Mouse (Mus musculus): Measurements from ENCODE around the gene Cyyr1. TPM values are rescaled to one million over a fixed set of nuclear protein-coding genes. Genes with fewer than 3 reads are reported as not detected.

Cyyr1 gene
- polyA plus RNA-seq, 1 experiment from 2014 or later = 4.1 TPM

GRCm38 (mm10) chr16:85527743-85528620, 25.2 kb downstream of the Cyyr1 start:
- Histone ChIP-seq H3K27ac (no peak overlapping the region), H3K9me3 (no peaks in the 10 kb centered on the region), H3K27me3 (no peaks in the 10 kb centered on the region), H3K9ac (no peak overlapping the region), H3K4me3 (no peak overlapping the region), H3K36me3 (no peaks in the 10 kb centered on the region), H3K4me1 (no peaks in the 10 kb centered on the region), H3K4me2 (replicated peaks) (no peak overlapping the region)
- 52% methylated on average over 12 of the region's 12 CpGs for WGBS
- ATAC-seq (ENCODE audit: insufficient number of reproducible peaks, insufficient read depth, low FRiP score, low TSS enrichment) = no peak

GRCm38 (mm10) chr16:85524589-85524988, 28.6 kb downstream of the Cyyr1 start:
- Histone ChIP-seq H3K27ac (no peak overlapping the region), H3K27me3 (no peaks in the 10 kb centered on the region), H3K4me2 (replicated peaks) (no peak overlapping the region), H3K4me3 (no peak overlapping the region), H3K36me3 (no peaks in the 10 kb centered on the region), H3K4me1 (no peaks in the 10 kb centered on the region), H3K9ac (no peak overlapping the region), H3K9me3 (no peaks in the 10 kb centered on the region)
- ATAC-seq (ENCODE audit: insufficient number of reproducible peaks, insufficient read depth, low FRiP score, low TSS enrichment) = no peak
- WGBS = 86% methylated on average over 8 of the region's 8 CpGs

DNA sequence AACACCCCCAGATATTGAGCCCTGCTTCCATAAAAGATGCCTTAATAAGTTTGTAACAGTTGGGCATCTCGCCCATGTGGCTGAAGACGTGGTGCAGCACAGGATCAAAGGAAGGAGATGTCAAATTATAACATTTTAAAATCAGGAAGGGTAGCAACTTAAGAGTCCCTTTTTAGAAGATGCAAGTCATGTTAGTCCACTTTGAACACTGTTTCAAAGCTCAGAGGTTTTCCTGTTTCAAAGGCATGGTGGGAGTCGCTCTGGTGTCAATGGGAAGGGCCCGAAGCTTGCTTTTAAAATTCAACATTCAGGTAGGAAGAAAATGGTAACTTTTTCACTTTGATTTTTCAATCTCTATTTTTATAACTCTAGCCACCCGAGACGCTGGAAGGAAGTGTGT, 45.9 kb downstream of the Cyyr1 start:
- H3K27ac ChIP-seq = no peak overlapping the region
- no peaks in the 10 kb centered on the region for H3K4me1 ChIP-seq
- H3K27me3 ChIP-seq = no peaks in the 10 kb centered on the region
- 85% methylated on average over 6 of the region's 6 CpGs for WGBS
- H3K9ac ChIP-seq = no peak overlapping the region
- H3K9me3 ChIP-seq = no peaks in the 10 kb centered on the region
- no peak overlapping the region for H3K4me3 ChIP-seq
- no peaks in the 10 kb centered on the region for H3K36me3 ChIP-seq
- H3K4me2 ChIP-seq (replicated peaks) = no peak overlapping the region
- no peak for ATAC-seq (ENCODE audit: insufficient number of reproducible peaks, insufficient read depth, low FRiP score, low TSS enrichment)

DNA sequence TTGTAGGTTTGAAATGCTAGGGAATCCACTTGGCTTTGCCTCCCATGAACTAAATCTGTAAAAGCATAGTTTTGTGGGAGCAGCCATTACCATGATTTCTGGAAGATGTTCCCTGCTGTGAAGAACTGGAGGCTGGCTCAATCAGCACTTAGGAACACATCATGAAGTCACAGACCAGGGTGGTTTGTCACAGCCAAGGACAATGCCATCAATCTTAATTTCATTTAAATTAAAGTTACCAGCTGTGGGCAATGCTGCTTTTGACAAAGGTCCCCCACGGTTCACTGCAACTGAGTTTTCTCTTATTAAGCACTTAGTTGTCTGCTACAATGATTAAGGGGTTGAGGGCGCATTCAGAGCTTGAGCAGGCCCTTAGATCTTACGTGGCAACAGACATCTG, 48.1 kb downstream of the Cyyr1 start:
- Histone ChIP-seq H3K4me3 (no peak overlapping the region), H3K27ac (no peak overlapping the region), H3K36me3 (no peaks in the 10 kb centered on the region), H3K9me3 (no peaks in the 10 kb centered on the region), H3K27me3 (no peaks in the 10 kb centered on the region), H3K9ac (no peak overlapping the region), H3K4me1 (no peaks in the 10 kb centered on the region), H3K4me2 (replicated peaks) (no peak overlapping the region)
- ATAC-seq (ENCODE audit: insufficient number of reproducible peaks, insufficient read depth, low FRiP score, low TSS enrichment) = no peak
- 68% methylated on average over 3 of the region's 3 CpGs for WGBS

GRCm38 (mm10) chr16:85503416-85503815, 49.8 kb downstream of the Cyyr1 start:
- WGBS = 74% methylated on average over 5 of the region's 5 CpGs
- H3K27me3 ChIP-seq = no peaks in the 10 kb centered on the region
- no peak overlapping the region for H3K4me2 ChIP-seq (replicated peaks)

GRCm38 (mm10) chr16:85495837-85496236, 57.4 kb downstream of the Cyyr1 start:
- no peaks in the 10 kb centered on the region for H3K36me3 ChIP-seq
- no peak overlapping the region for H3K27ac ChIP-seq
- H3K4me3 ChIP-seq = no peak overlapping the region
- WGBS = 90% methylated on average over 2 of the region's 2 CpGs
- no peak overlapping the region for H3K9ac ChIP-seq
- H3K27me3 ChIP-seq = no peaks in the 10 kb centered on the region
- no peak overlapping the region for H3K4me2 ChIP-seq (replicated peaks)
- ATAC-seq (ENCODE audit: insufficient number of reproducible peaks, insufficient read depth, low FRiP score, low TSS enrichment) = no peak
- no peaks in the 10 kb centered on the region for H3K9me3 ChIP-seq
- no peaks in the 10 kb centered on the region for H3K4me1 ChIP-seq

More at GRCm38 (mm10) chr16:85503416-85503815, 49.8 kb downstream of the Cyyr1 start:
- Histone ChIP-seq H3K9ac (no peak overlapping the region), H3K4me1 (no peaks in the 10 kb centered on the region), H3K4me3 (no peak overlapping the region), H3K9me3 (no peaks in the 10 kb centered on the region), H3K36me3 (no peaks in the 10 kb centered on the region), H3K27ac (no peak overlapping the region)
- no peak for ATAC-seq (ENCODE audit: insufficient number of reproducible peaks, insufficient read depth, low FRiP score, low TSS enrichment)

DNA sequence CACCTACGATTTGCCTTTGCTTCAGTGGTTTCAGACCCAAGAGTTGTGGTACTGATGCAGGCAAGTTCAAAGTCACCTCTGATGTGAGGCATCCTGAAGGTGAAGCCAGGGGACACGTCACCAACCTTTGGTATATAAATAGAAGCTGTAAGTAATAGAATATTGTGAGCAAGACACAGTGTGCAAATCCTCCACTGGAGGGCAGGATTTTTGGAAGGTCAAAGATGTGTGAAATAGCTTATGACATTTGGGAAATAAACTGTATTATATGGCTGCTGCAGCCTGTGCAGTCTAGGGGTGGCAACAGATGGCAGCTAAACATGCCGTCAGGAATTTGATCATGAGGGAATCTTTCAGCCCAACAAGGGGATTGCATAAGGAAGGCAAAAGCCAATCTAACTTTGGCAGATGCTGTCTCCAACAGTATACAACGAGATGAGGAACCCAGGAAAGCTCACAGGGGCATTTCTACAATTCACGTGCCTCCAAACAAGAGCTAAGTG, 65.0 kb downstream of the Cyyr1 start:
- Histone ChIP-seq H3K9ac (no peak overlapping the region), H3K9me3 (no peaks in the 10 kb centered on the region), H3K27ac (no peak overlapping the region), H3K36me3 (no peaks in the 10 kb centered on the region), H3K4me3 (no peak overlapping the region), H3K27me3 (no peaks in the 10 kb centered on the region), H3K4me2 (replicated peaks) (no peak overlapping the region), H3K4me1 (no peaks in the 10 kb centered on the region)
- ATAC-seq (ENCODE audit: insufficient number of reproducible peaks, insufficient read depth, low FRiP score, low TSS enrichment) = no peak
- 76% methylated on average over 5 of the region's 5 CpGs for WGBS

DNA sequence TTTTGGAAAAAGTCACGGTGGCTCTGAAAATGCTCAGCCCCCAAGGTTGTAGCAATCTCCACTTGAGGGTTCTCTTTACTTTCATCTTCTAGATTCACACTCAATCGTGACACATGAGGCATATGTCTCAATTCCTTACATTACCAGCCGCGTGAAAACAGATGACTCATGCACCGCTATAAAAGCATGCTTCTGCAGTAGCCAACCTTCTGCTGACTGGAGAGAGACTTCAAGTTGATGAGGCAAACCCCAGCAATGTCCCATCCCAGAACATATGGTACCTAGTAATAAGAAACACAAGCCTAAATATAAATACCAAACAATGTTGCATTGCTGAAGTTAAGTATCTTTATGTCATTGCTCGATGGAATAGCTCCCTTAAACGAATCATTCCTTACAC, 65.9 kb downstream of the Cyyr1 start:
- WGBS = 91% methylated on average over 7 of the region's 7 CpGs
- Histone ChIP-seq H3K4me2 (replicated peaks) (no peak overlapping the region), H3K36me3 (no peaks in the 10 kb centered on the region), H3K4me3 (no peak overlapping the region), H3K9ac (no peak overlapping the region), H3K27me3 (no peaks in the 10 kb centered on the region), H3K27ac (no peak overlapping the region), H3K4me1 (no peaks in the 10 kb centered on the region), H3K9me3 (no peaks in the 10 kb centered on the region)
- no peak for ATAC-seq (ENCODE audit: insufficient number of reproducible peaks, insufficient read depth, low FRiP score, low TSS enrichment)

- ATAC-seq (ENCODE audit: insufficient number of reproducible peaks, insufficient read depth, low FRiP score, low TSS enrichment) = no peak
- Histone ChIP-seq H3K9me3 (no peaks in the 10 kb centered on the region), H3K27me3 (no peaks in the 10 kb centered on the region), H3K4me1 (no peaks in the 10 kb centered on the region), H3K4me3 (no peak overlapping the region), H3K27ac (no peak overlapping the region), H3K36me3 (no peaks in the 10 kb centered on the region), H3K9ac (no peak overlapping the region), H3K4me2 (replicated peaks) (no peak overlapping the region)
- WGBS = 87% methylated on average over 4 of the region's 4 CpGs
These were observed 68.6 kb downstream of the Cyyr1 start for GRCm38 (mm10) chr16:85484557-85484956.

DNA sequence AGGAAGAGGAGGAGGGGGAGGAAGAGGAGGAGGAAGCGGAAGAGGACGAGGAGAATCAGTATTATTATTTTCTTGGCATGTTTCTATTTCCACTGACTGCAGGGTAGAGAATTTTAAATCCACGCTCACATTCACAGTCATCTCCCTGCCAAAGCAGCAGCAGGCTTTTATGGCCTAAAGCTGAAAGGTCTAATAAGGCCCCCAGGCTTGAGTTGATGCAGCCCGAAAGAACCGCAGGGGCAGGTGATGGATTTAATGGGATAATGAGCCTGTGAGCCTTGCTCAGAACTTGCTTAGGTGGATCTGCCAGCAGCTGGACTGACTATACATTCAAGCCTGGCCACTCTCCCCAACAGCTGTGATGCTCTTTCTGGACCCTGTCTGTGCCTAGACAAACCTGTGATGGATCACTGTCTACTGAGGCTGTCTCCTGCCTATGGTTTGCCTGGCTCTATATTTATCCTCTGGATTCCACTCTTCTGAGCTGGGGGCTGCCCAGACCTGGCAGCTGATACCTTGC, 78.6 kb downstream of the Cyyr1 start:
- whole genome bisulfite sequencing = 61% methylated on average over 5 of the region's 5 CpGs
- ATAC-seq (ENCODE audit: insufficient number of reproducible peaks, insufficient read depth, low FRiP score, low TSS enrichment) = no peak
- H3K9ac ChIP-seq = no peak overlapping the region
- H3K4me1 ChIP-seq = no peaks in the 10 kb centered on the region
- H3K27me3 ChIP-seq = no peaks in the 10 kb centered on the region
- no peak overlapping the region for H3K4me2 ChIP-seq (replicated peaks)
- H3K4me3 ChIP-seq = no peak overlapping the region
- no peaks in the 10 kb centered on the region for H3K9me3 ChIP-seq
- H3K27ac ChIP-seq = no peak overlapping the region
- H3K36me3 ChIP-seq = no peaks in the 10 kb centered on the region

DNA sequence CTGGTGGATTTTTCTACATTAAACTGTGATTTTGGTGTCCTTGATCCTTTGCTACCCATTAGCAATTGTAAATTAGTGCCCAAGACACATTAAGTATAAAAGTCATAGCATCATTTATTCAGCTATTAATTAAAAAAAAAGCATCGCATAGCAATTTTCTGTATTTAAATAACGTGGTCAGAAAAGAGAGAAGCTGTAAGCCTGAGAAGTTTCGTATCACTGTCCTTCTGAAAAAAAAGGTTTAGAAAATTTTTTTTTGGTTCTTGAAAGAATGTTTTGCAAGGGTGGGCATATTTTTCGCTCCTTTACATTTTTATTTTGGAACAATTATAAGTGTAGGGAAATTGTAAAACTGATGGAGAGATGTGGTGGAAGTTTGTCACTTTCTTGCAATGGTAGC, 83.1 kb downstream of the Cyyr1 start:
- Histone ChIP-seq H3K4me1 (no peaks in the 10 kb centered on the region), H3K9ac (no peak overlapping the region), H3K4me3 (no peak overlapping the region), H3K27me3 (no peaks in the 10 kb centered on the region), H3K27ac (no peak overlapping the region), H3K36me3 (no peaks in the 10 kb centered on the region), H3K9me3 (no peaks in the 10 kb centered on the region), H3K4me2 (replicated peaks) (no peak overlapping the region)
- 91% methylated on average over 4 of the region's 4 CpGs for WGBS
- ATAC-seq (ENCODE audit: insufficient number of reproducible peaks, insufficient read depth, low FRiP score, low TSS enrichment) = no peak

- Histone ChIP-seq H3K9me3 (no peaks in the 10 kb centered on the region), H3K27ac (no peak overlapping the region), H3K4me1 (no peaks in the 10 kb centered on the region), H3K27me3 (no peaks in the 10 kb centered on the region), H3K4me3 (no peak overlapping the region), H3K4me2 (replicated peaks) (no peak overlapping the region), H3K9ac (no peak overlapping the region), H3K36me3 (no peaks in the 10 kb centered on the region)
- 71% methylated on average over 1 of the region's 1 CpGs for WGBS
- ATAC-seq (ENCODE audit: insufficient number of reproducible peaks, insufficient read depth, low FRiP score, low TSS enrichment) = no peak
These were observed 98.2 kb downstream of the Cyyr1 start for GRCm38 (mm10) chr16:85455043-85455442.

Data from embryonic facial prominence, embryonic 12.5 days (tissue).